Mouse (Mus musculus) small intestine, adult 2 months (tissue): ENCODE results near the gene Clptm1.

Source experiments
- CTCF ChIP-seq: fragments of 200-500 bp; IDR thresholded peaks from 2 replicates; pipeline ENCODE4 v1.5.1; 2012; ENCODE audit warnings: low read depth, mild to moderate bottlenecking, control low read depth, inconsistent platforms, low read length, moderate library complexity, mixed read lengths; ENCODE audit not compliant: insufficient replicate concordance, insufficient read length; ENCODE audit errors: extremely low read depth
- POLR2A ChIP-seq: fragments of 200-500 bp; IDR thresholded peaks from 2 replicates; pipeline ENCODE4 v1.6.1; 2012; ENCODE audit warnings: low read depth, mild to moderate bottlenecking, control low read depth, inconsistent platforms, low read length, moderate library complexity

DNA sequence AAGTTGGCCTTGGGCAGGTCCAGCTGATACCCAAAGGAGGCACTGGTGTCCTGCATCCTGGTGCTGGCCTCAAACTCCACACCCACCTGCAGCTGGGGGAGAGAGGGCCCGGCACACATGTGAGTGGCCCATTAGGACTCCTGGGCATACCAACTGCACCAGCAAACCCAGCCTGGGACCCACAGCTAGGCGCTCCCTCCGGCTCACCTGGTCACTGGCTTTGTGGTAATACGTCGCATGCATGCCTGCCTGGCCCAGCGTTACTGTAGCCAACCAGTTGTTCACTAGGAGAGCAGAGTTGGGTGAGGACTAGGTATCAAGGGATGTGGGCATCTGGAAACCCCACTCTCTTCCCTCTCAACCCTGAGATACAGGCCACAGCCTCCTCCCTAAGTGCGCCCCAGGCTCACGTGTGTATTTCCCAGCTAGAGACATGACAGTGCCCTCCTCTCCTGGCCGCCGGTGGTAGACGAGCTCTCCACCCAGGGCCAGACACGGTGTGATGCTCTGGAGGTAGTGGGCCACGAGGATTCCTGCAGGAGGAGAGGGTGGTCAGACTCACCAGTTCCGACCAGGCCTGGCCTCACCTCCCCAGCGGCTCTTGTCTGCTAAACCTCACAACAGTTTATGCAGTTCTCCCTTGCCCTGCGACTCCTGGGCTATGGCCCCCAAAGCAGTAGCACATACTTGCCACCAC, 38.2 kb upstream of the Clptm1 start:
- no peak for TF ChIP-seq CTCF
- no peak for TF ChIP-seq POLR2A
